Mouse (Mus musculus) lung, postnatal 25 days (tissue): ENCODE data around the gene Kif3a.
"Not testable (repeated sequence)": the region's sequence is repeated elsewhere in the genome, so short reads cannot be mapped to it uniquely, and the experiment has no call there.

ENCODE experiments used
- DNase-seq: peaks from one replicate; pipeline ENCODE4 v3.0.0; 2022; ENCODE audit warnings: low spot score

Kif3a gene

GRCm38 (mm10) chr11:53543021-53543420 is 24.2 kb upstream of the Kif3a start:
- no peak for DNase-seq

DNA sequence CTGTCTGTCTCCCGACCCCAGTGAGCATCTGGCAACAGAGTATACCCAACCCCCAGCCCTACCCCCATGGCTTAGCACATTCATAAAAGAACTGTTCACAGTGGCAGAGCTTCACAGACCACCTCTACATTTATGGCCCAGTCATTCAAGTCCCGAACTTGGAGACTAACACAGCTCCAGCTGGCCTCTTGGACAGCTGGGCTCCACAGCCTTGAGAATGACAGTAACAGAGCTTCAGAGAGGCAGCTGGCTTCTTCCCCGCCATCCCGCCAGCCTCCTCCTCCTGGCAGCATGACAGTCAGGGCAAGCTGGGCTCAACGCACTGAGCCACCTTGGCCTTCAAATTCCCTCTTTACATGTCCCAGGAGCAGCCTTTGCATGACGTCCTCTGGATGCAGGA is 20.9 kb upstream of the Kif3a start:
- DNase-seq, result no peak

DNA sequence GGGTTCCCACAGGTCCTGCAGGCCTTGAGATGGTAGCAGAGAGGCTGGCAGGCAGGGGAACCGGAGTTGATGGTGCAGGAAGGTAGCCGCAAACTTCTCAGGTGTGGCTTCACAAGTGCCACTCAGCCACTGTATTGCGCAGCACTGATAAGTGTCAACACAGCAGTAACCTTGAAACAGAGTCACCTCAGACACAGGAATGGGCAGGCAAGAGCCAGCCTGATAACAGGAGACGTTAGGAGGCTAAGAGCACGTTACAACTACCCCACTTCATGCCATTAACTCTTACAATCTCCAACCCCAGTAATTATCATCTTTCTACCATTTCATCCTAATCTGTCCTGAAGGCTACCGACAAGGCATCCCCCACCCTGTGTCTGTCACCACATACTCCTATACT is 19.6 kb upstream of the Kif3a start:
- peak; percentile 82 for DNase-seq

- no peak for DNase-seq
Measured at GRCm38 (mm10) chr11:53548036-53548605, 19.1 kb upstream of the Kif3a start.

DNA sequence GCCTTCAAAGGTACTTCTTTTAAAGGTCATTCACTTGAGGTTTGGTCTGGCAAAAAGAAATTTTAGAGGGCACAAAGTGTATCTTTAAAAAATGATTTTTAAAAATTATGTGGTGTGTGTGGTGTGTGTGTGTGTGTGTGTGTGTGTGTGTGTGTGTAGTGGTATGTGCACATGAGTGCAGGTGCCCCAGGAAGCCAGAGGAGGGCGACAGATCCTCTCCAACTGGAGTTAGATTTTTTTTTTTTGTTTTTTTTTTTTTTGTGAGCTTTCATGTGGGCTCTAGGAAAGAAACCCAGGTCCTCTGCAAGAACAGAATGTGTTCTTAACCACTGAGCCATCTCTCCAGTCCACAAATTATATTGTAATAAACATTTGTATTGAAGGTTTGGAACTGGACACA is 16.5 kb upstream of the Kif3a start:
- no peak for DNase-seq

- no peak for DNase-seq
Measured at GRCm38 (mm10) chr11:53551754-53552153, 15.4 kb upstream of the Kif3a start.

- not testable (repeated sequence) for DNase-seq
Measured at GRCm38 (mm10) chr11:53556529-53556928, 10.7 kb upstream of the Kif3a start.

- DNase-seq, result not testable (repeated sequence)
Measured at GRCm38 (mm10) chr11:53557992-53558391, 9.2 kb upstream of the Kif3a start.

DNA sequence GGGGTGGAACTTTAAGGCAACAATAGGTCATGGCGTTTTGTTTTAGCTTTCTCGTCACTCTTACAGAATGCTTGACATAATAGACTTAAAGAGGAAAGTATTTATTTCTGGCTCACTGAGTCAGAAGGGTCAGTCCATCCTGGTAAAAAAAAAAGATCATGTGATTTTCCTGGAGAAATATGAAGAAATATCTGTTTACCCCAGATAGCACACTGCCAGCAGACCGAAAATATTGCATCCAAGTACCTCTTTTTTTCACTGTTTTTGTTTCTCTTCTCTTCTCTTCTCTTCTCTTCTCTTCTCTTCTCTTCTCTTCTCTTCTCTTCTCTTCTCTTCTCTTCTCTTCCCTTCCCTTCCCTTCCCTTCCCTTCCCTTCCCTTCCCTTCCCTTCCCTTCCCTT is 7.2 kb upstream of the Kif3a start:
- DNase-seq, result not testable (repeated sequence)

DNA sequence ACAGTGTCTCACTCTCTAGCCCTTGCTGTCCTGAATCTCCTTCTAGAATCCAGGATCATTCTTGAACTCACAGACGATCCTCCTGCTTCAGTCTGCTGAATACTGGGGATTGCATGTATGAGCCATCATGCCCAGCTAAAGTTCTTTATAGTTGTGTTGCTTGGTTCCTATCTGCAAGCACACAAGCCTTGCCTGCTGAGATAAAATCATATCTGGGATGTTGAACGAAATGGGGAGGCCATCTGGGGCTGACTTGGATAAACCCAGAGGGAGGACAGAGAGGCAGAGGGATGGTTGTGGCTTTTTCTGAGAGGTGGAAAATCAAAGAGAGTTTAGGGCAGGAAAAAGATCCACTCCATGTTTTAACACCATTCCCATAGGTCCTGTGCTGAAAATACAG is 5.2 kb upstream of the Kif3a start:
- DNase-seq, result no peak

DNA sequence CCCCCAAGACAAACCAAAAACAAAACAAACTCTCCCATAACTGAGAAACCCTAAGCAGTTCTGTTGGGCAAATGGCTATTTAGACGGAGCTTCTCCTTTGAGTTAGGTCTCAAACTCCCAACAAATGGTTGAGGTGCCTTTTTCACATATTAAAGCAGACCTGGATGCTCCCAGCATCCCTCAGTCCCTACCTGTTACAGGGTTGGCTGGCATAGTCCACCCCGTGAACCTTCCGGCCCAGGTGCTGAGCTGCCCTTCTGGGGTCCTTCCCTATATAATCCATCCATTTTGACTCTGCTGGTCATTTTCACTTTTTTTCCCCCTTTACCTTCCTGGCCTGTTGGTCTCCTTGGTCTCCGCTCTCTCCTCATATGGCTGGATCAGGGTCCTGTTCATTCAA is 533 bp upstream of the Kif3a start:
- no peak for DNase-seq

GRCm38 (mm10) chr11:53580562-53580961 is 13.4 kb downstream of the Kif3a start:
- DNase-seq, result no peak

DNA sequence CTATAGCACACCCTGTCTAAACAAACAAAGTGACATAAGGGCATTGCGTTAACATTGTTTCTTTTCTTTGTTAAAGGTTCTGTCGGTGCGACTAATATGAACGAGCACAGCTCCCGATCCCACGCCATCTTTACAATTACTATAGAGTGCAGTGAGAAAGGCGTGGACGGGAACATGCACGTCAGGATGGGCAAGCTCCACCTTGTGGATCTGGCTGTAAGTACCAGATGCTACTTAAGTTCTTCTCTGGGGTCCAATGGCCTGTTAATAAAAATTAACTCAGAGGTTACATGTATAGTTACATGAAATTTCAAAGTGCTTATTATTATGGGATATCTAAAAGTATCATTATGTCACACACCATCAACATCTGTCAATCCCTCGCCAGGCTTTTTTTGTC is 16.0 kb downstream of the Kif3a start:
- DNase-seq, result no peak

DNA sequence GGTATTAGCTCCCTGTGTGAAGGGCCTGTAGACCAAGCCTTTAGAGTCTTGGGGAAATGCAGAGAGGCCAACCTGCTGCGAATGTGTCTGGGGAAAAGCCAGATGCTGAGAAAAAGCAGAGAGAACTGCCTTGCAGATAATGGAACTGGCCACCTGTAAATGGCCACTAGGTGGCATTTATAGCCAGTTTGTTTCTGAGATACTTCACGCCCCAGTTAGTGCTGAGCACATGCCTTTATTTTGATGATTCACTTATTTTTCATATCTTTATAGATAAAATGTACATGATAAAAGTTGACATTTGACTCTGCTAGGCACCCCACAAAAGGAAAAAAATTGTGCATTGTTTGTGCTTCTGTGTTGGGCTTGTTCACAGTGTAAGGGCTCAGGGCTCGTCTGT is 17.7 kb downstream of the Kif3a start:
- no peak for DNase-seq

GRCm38 (mm10) chr11:53585510-53585909 is 18.3 kb downstream of the Kif3a start:
- no peak for DNase-seq

- no peak for DNase-seq
Measured at GRCm38 (mm10) chr11:53588279-53588678, 21.1 kb downstream of the Kif3a start.

GRCm38 (mm10) chr11:53590368-53590768 is 23.2 kb downstream of the Kif3a start:
- peak; percentile 29 for DNase-seq

DNA sequence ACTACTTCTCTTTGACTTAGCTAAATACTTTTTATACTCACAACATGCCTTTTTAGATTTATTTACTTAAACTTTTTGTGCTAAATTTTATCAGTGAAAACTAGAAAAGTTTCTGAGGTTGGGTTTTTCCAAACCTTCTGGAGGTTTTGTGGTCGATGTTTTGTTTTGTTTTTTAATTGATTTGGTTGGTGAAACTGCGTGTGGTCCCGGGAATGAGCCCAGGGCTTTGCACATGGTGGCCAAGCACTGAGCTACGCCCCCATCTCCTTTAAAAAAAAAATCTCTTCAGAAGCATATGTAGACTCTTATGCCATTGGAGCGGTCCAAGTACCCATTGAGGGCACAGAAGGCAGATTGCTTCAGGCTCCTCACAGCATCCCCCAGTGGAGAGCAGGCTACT is 23.9 kb downstream of the Kif3a start:
- DNase-seq, result no peak

DNA sequence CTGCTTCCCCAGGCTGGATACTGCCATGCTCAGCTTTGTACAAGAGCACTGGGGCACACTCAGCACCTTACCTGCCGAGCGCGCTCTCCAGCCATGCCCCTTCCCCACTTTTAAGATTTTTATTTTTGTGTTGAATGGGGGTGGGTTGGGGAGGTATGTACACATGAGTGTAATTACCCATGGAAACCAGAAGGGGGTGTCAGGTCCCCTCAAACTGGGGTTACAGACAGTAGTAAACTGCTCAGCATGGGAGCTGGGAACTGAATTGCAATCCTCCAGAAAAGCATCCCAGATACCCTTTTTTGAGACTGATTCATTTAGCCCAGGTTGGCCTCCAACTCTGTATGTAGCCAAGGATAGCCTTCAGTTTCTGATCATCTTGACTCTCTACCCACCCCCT is 37.8 kb downstream of the Kif3a start:
- no peak for DNase-seq

GRCm38 (mm10) chr11:53605609-53606008 is 38.4 kb downstream of the Kif3a start:
- peak; percentile 8 for DNase-seq

- DNase-seq, result no peak
Measured at GRCm38 (mm10) chr11:53609231-53609630, 42.1 kb downstream of the Kif3a start.

GRCm38 (mm10) chr11:53609672-53610071 is 42.5 kb downstream of the Kif3a start:
- no peak for DNase-seq

DNA sequence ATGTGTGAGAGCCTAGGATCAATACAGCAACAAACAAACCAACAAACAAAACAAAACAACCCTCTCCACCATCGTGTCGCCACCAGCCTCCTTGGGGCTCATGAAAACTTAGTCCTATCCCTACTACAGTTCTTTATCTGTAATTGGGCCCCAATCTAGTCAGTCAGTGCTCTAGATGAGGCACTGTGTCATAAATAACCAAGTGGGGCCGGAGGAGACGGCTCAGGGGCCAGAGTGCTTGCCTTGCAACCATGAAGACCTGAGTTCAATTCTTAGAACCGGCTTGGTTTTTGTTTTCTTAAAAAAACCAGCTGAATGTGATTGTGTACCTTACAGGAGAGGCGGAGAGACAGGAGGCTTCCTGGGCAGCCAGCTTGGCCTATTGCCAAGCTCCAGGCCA is 48.0 kb downstream of the Kif3a start:
- DNase-seq, result no peak

GRCm38 (mm10) chr11:53615575-53615974 is 48.4 kb downstream of the Kif3a start:
- DNase-seq, result no peak
